ENCODE assay signal across 19 mouse cellular contexts in the genomic region with DNA sequence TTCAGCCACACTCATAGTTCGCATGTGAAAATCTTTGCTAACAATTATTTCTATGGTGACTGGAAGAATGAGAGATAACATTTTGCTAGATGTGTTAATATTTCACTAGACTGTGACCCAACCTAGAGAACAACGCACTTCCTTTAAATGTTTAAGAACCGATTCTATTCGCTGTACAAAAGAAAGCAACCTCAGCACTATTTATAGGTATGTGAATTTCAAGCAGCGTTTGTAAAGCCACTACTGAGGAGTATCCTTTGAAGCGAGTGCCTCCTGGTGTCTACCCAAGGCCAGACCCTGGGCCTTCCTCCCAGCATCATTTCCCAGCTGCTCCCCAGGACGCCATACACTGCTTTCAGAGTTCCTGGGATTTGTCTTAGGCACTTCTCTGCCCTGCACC. TPM values are rescaled to one million over a fixed set of nuclear protein-coding genes. Genes with fewer than 3 reads are reported as not detected.
A peak's percentile ranks its signal among the peaks of the same experiment; 100 is the strongest.
DNase-seq lines count a peak whose midpoint lies in the region; ATAC-seq lines count a peak whose summit lies in the region.
"Had no signal": no experiment of that assay in that cellular context is flagged by ENCODE, and none has a peak within 500 bp of the region (broad histone marks: within the 10 kb centered on the region; RNA-seq: fewer than 3 reads in every experiment).

No protein-coding gene starts in this region.

- 63% methylated on average over 7 of the region's 7 CpGs for WGBS in hindbrain, embryonic 13.5 days
- 61% methylated on average over 7 of the region's 7 CpGs for WGBS in hindbrain, embryonic 10.5 days
- WGBS in midbrain, embryonic 15.5 days: 59% methylated on average over 7 of the region's 7 CpGs
- WGBS in kidney, embryonic 15.5 days: 68% methylated on average over 7 of the region's 7 CpGs

- no peak for ATAC-seq in hindbrain, embryonic 13.5 days (ENCODE audit: low FRiP score)
- no peak for ATAC-seq in midbrain, embryonic 15.5 days (replicated peaks)
- ATAC-seq in kidney, embryonic 15.5 days (replicated peaks; ENCODE audit: low FRiP score): no peak
- ATAC-seq: activated CD4-positive, CD25-positive, alpha-beta regulatory T cell, adult 4 months; intestine, embryonic 15.5 days had no signal

- H3K9ac ChIP-seq in hindbrain, embryonic 13.5 days: 0 out of 2 replicates have a peak overlapping the region, but pooled peaks have one; percentile 31
- H3K9ac ChIP-seq in midbrain, embryonic 15.5 days: no peak overlapping the region
- no peak overlapping the region for H3K9ac ChIP-seq in kidney, embryonic 15.5 days
- H3K9ac ChIP-seq: embryonic facial prominence, embryonic 12.5 days; intestine, embryonic 15.5 days; lung, embryonic 15.5 days had no signal

- 0 out of 2 replicates have a peak overlapping the region, but pooled peaks have one; percentile 75 for H3K4me3 ChIP-seq in hindbrain, embryonic 13.5 days
- no peak overlapping the region for H3K4me3 ChIP-seq in hindbrain, embryonic 10.5 days
- H3K4me3 ChIP-seq in midbrain, embryonic 15.5 days: no peak overlapping the region
- H3K4me3 ChIP-seq in kidney, embryonic 15.5 days (replicated peaks): no peak overlapping the region
- H3K4me3 ChIP-seq: embryonic facial prominence, embryonic 12.5 days; intestine, embryonic 15.5 days; lung, embryonic 15.5 days; megakaryocyte, embryonic 14.5 days had no signal

- peak overlapping the region; percentile 96 for H3K4me2 ChIP-seq in hindbrain, embryonic 13.5 days
- H3K4me2 ChIP-seq in midbrain, embryonic 15.5 days: peak overlapping the region; percentile 77
- no peak overlapping the region for H3K4me2 ChIP-seq in kidney, embryonic 15.5 days
- H3K4me2 ChIP-seq: intestine, embryonic 15.5 days had no signal

- H3K36me3 ChIP-seq in hindbrain, embryonic 13.5 days: peaks cover 30% of the 10 kb centered on the region
- peaks cover 56% of the 10 kb centered on the region for H3K36me3 ChIP-seq in hindbrain, embryonic 10.5 days
- peaks cover 3% of the 10 kb centered on the region; the same call in 1 of the 2 replicates for H3K36me3 ChIP-seq in midbrain, embryonic 15.5 days (replicated peaks)
- peaks cover 17% of the 10 kb centered on the region for H3K36me3 ChIP-seq in kidney, embryonic 15.5 days
- H3K36me3 ChIP-seq: intestine, embryonic 15.5 days had no signal

- H3K9me3 ChIP-seq in hindbrain, embryonic 13.5 days: no peaks in the 10 kb centered on the region
- H3K9me3 ChIP-seq in hindbrain, embryonic 10.5 days: no peaks in the 10 kb centered on the region
- H3K9me3 ChIP-seq in midbrain, embryonic 15.5 days: no peaks in the 10 kb centered on the region
- H3K9me3 ChIP-seq in kidney, embryonic 15.5 days (replicated peaks): no peaks in the 10 kb centered on the region
- H3K9me3 ChIP-seq: embryonic facial prominence, embryonic 12.5 days; intestine, embryonic 15.5 days; lung, embryonic 15.5 days; megakaryocyte, embryonic 14.5 days had no signal

- H3K27me3 ChIP-seq in hindbrain, embryonic 13.5 days: no peaks in the 10 kb centered on the region
- peaks cover 30% of the 10 kb centered on the region for H3K27me3 ChIP-seq in hindbrain, embryonic 10.5 days (ENCODE audit: insufficient read depth, poor library complexity, severe bottlenecking)
- no peaks in the 10 kb centered on the region for H3K27me3 ChIP-seq in midbrain, embryonic 15.5 days (replicated peaks)
- peaks cover 18% of the 10 kb centered on the region for H3K27me3 ChIP-seq in kidney, embryonic 15.5 days

- DNase-seq in hindbrain, embryonic 10.5 days (ENCODE audit: low spot score): no peak
- DNase-seq in CD4-positive helper T cell, adult 2 months (ENCODE audit: low read depth, low spot score): peak; percentile 31
- peak; percentile 28 for DNase-seq in T-cell, adult 2 months (ENCODE audit: low spot score)
- DNase-seq in kidney, postnatal 4 days: no peak
- DNase-seq in thymus, postnatal 0 days (ENCODE audit: low spot score): no peak
- DNase-seq: adrenal gland, postnatal 25 days; cerebellum, adult 9-11 months; gastrocnemius, postnatal 14 days; heart, postnatal 14 days; kidney, postnatal 10 days; right cerebral cortex, postnatal 4 days had no signal

- H3K27ac ChIP-seq in hindbrain, embryonic 13.5 days: no peak overlapping the region
- no peak overlapping the region for H3K27ac ChIP-seq in hindbrain, embryonic 10.5 days
- no peak overlapping the region for H3K27ac ChIP-seq in midbrain, embryonic 15.5 days
- no peak overlapping the region for H3K27ac ChIP-seq in kidney, embryonic 15.5 days
- H3K27ac ChIP-seq: embryonic facial prominence, embryonic 12.5 days; intestine, embryonic 15.5 days; lung, embryonic 15.5 days had no signal

- peaks cover 46% of the 10 kb centered on the region for H3K4me1 ChIP-seq in hindbrain, embryonic 13.5 days (replicated peaks)
- H3K4me1 ChIP-seq in hindbrain, embryonic 10.5 days (replicated peaks): peaks cover 42% of the 10 kb centered on the region
- peaks cover 46% of the 10 kb centered on the region for H3K4me1 ChIP-seq in midbrain, embryonic 15.5 days
- peaks cover 32% of the 10 kb centered on the region for H3K4me1 ChIP-seq in kidney, embryonic 15.5 days

RNA-seq across cellular contexts. Expression of gene Dzip1, which starts 4.6 kb away (rescaled TPM):
- 56.3 and 57.0 TPM in 2 replicates for polyA plus RNA-seq in hindbrain, embryonic 13.5 days (2015; fragmentation: Nextera tagmentation; extraction: Ambion mirVana)
- 16.4 and 19.7 TPM in 2 replicates for polyA plus RNA-seq in hindbrain, embryonic 10.5 days (2016; fragmentation: Nextera tagmentation; extraction: Ambion mirVana)
- 88.1 and 88.6 TPM in 2 replicates for polyA plus RNA-seq in midbrain, embryonic 15.5 days (2015; fragmentation: Nextera tagmentation; extraction: Ambion mirVana)
- 17.6 and 20.1 TPM in 2 replicates for polyA plus RNA-seq in kidney, embryonic 15.5 days (2015; fragmentation: Nextera tagmentation; extraction: Ambion mirVana)
- polyA plus RNA-seq in thymus, postnatal 0 days (2015; fragmentation: Nextera tagmentation; extraction: Ambion mirVana): 17.6 and 23.6 TPM in 2 replicates

RNA-seq across cellular contexts. Expression of gene Dnajc3, which starts 17.1 kb away (rescaled TPM):
- polyA plus RNA-seq in hindbrain, embryonic 13.5 days (2015; fragmentation: Nextera tagmentation; extraction: Ambion mirVana): 20.3 and 21.5 TPM in 2 replicates
- 25.4 and 33.1 TPM in 2 replicates for polyA plus RNA-seq in hindbrain, embryonic 10.5 days (2016; fragmentation: Nextera tagmentation; extraction: Ambion mirVana)
- polyA plus RNA-seq in midbrain, embryonic 15.5 days (2015; fragmentation: Nextera tagmentation; extraction: Ambion mirVana): 20.2 and 22.0 TPM in 2 replicates
- 45.8 and 48.9 TPM in 2 replicates for polyA plus RNA-seq in kidney, embryonic 15.5 days (2015; fragmentation: Nextera tagmentation; extraction: Ambion mirVana)
- 70.1 and 70.8 TPM in 2 replicates for polyA plus RNA-seq in thymus, postnatal 0 days (2015; fragmentation: Nextera tagmentation; extraction: Ambion mirVana)

Comparison
In these comparisons a context has a peak if more than half of its experiments do, and no peak if none do; other contexts are left out.
1. DNase-seq: peak in CD4-positive helper T cell, adult 2 months (single experiment) and T-cell, adult 2 months (single experiment); none in hindbrain, embryonic 10.5 days (single experiment), kidney, postnatal 4 days (0 of 2) and thymus, postnatal 0 days (single experiment).